Mouse (Mus musculus) heart, embryonic 15.5 days (tissue): ENCODE measurements around the gene Rnf114. TPM values are rescaled to one million over a fixed set of nuclear protein-coding genes. Genes with fewer than 3 reads are reported as not detected.

Experiments used
- ATAC-seq: fragments of 200-750 bp; cut with Nextera tagmentation; replicated peaks from 2 replicates; pipeline ENCODE4 v1.8.0; 2017; ENCODE audit warnings: low read depth, moderate TSS enrichment; ENCODE audit not compliant: insufficient number of reproducible peaks, insufficient read depth, low FRiP score
- H3K27ac ChIP-seq: fragments of 300-500 bp; sonication (generic); 2 replicates; pipeline ENCODE4 v1.5.1; 2015; ENCODE audit warnings: mild to moderate bottlenecking, inconsistent platforms
- H3K27me3 ChIP-seq: fragments of 300-500 bp; sonication (generic); 2 replicates; pipeline ENCODE4 v1.6.1; 2015; ENCODE audit warnings: inconsistent platforms
- H3K36me3 ChIP-seq: fragments of 300-500 bp; sonication (generic); 2 replicates; pipeline ENCODE4 v1.6.1; 2015; ENCODE audit warnings: mild to moderate bottlenecking, inconsistent platforms
- H3K4me1 ChIP-seq: fragments of 300-500 bp; sonication (generic); replicated peaks from 2 replicates; pipeline ENCODE4 v1.6.1; 2015; ENCODE audit warnings: inconsistent platforms
- H3K4me2 ChIP-seq: fragments of 300-500 bp; sonication (generic); 2 replicates; pipeline ENCODE4 v1.6.1; 2015; ENCODE audit warnings: inconsistent platforms, mild to moderate bottlenecking, moderate library complexity
- H3K4me3 ChIP-seq: fragments of 300-500 bp; sonication (generic); 2 replicates; pipeline ENCODE4 v1.5.1; 2015; ENCODE audit warnings: mild to moderate bottlenecking, inconsistent platforms
- H3K9ac ChIP-seq: fragments of 300-500 bp; sonication (generic); 2 replicates; pipeline ENCODE4 v1.6.1; 2015; ENCODE audit warnings: mild to moderate bottlenecking, inconsistent platforms
- H3K9me3 ChIP-seq: fragments of 300-500 bp; sonication (generic); replicated peaks from 2 replicates; pipeline ENCODE4 v1.6.1; 2016; ENCODE audit warnings: inconsistent platforms
- WGBS: fragments of 180-500 bp; shearing (Covaris S2); methylation state at CpG from one replicate; pipeline ENCODE4 v1.1.7; 2015; ENCODE audit warnings: mixed read lengths; 5-methylcytosine and 5-hydroxymethylcytosine counted together
- polyA plus RNA-seq: library from polyadenylated mRNA; unstranded; fragments of >200 nt; fragmentation: Nextera tagmentation; extraction: Ambion mirVana; gene quantifications from 2 replicates; pipeline ENCODE4 v1.2.1, GENCODE M21; 2015

The Rnf114 gene
- polyA plus RNA-seq, 1 experiment from 2014 or later = 57.9 TPM

GRCm38 (mm10) chr2:167507719-167508385 is 15.4 kb downstream of the Rnf114 start:
- Histone ChIP-seq H3K27me3 (no peaks in the 10 kb centered on the region), H3K9ac (no peak overlapping the region), H3K36me3 (peaks cover 30% of the 10 kb centered on the region), H3K4me3 (no peak overlapping the region), H3K9me3 (no peaks in the 10 kb centered on the region), H3K27ac (no peak overlapping the region), H3K4me2 (no peak overlapping the region), H3K4me1 (peaks cover 47% of the 10 kb centered on the region)
- 74% methylated on average over 3 of the region's 3 CpGs for WGBS
- ATAC-seq = no peak

- Histone ChIP-seq H3K36me3 (peaks cover 37% of the 10 kb centered on the region), H3K27ac (no peak overlapping the region), H3K4me2 (no peak overlapping the region), H3K27me3 (no peaks in the 10 kb centered on the region), H3K9ac (no peak overlapping the region), H3K4me3 (no peak overlapping the region), H3K4me1 (peaks cover 45% of the 10 kb centered on the region), H3K9me3 (no peaks in the 10 kb centered on the region)
- WGBS = 93% methylated on average over 4 of the region's 4 CpGs
- no peak for ATAC-seq
These were observed 16.1 kb downstream of the Rnf114 start for GRCm38 (mm10) chr2:167508569-167508968.

- 41% methylated on average over 3 of the region's 3 CpGs for WGBS
- Histone ChIP-seq H3K36me3 (peaks cover 55% of the 10 kb centered on the region), H3K4me1 (peaks cover 36% of the 10 kb centered on the region), H3K4me3 (no peak overlapping the region), H3K4me2 (peak overlapping the region; percentile 32), H3K27ac (peak overlapping the region; percentile 83), H3K9ac (peak overlapping the region; percentile 9; the same call in 1 of the 2 replicates), H3K27me3 (no peaks in the 10 kb centered on the region), H3K9me3 (no peaks in the 10 kb centered on the region)
- ATAC-seq = 0 out of 2 replicates have a peak, but pooled peaks have one; percentile 41
These were observed 18.0 kb downstream of the Rnf114 start for GRCm38 (mm10) chr2:167510485-167510884.

GRCm38 (mm10) chr2:167512365-167512764 is 19.9 kb downstream of the Rnf114 start:
- WGBS = 93% methylated on average over 9 of the region's 9 CpGs
- no peak for ATAC-seq
- Histone ChIP-seq H3K4me2 (no peak overlapping the region), H3K27ac (no peak overlapping the region), H3K9ac (no peak overlapping the region), H3K36me3 (peaks cover 70% of the 10 kb centered on the region), H3K27me3 (no peaks in the 10 kb centered on the region), H3K4me3 (no peak overlapping the region), H3K4me1 (peaks cover 26% of the 10 kb centered on the region), H3K9me3 (no peaks in the 10 kb centered on the region)

GRCm38 (mm10) chr2:167512970-167513369 is 20.5 kb downstream of the Rnf114 start:
- Histone ChIP-seq H3K4me2 (no peak overlapping the region), H3K4me3 (no peak overlapping the region), H3K9me3 (no peaks in the 10 kb centered on the region), H3K9ac (no peak overlapping the region), H3K4me1 (peaks cover 23% of the 10 kb centered on the region), H3K36me3 (peaks cover 73% of the 10 kb centered on the region), H3K27me3 (no peaks in the 10 kb centered on the region), H3K27ac (no peak overlapping the region)
- 92% methylated on average over 5 of the region's 5 CpGs for WGBS
- ATAC-seq = no peak

- Histone ChIP-seq H3K36me3 (peaks cover 61% of the 10 kb centered on the region), H3K27me3 (no peaks in the 10 kb centered on the region), H3K4me1 (peaks cover 19% of the 10 kb centered on the region), H3K4me3 (no peak overlapping the region), H3K9ac (no peak overlapping the region), H3K4me2 (no peak overlapping the region), H3K27ac (no peak overlapping the region), H3K9me3 (no peaks in the 10 kb centered on the region)
- WGBS = 90% methylated on average over 4 of the region's 4 CpGs
- no peak for ATAC-seq
These were observed 22.2 kb downstream of the Rnf114 start for GRCm38 (mm10) chr2:167514641-167515040.

GRCm38 (mm10) chr2:167515688-167516087 is 23.2 kb downstream of the Rnf114 start:
- no peak for ATAC-seq
- Histone ChIP-seq H3K27ac (no peak overlapping the region), H3K27me3 (no peaks in the 10 kb centered on the region), H3K4me2 (no peak overlapping the region), H3K9ac (no peak overlapping the region), H3K9me3 (no peaks in the 10 kb centered on the region), H3K4me1 (peaks cover 11% of the 10 kb centered on the region), H3K4me3 (no peak overlapping the region), H3K36me3 (peaks cover 61% of the 10 kb centered on the region)
- WGBS = 89% methylated on average over 5 of the region's 5 CpGs

- WGBS = 74% methylated on average over 5 of the region's 5 CpGs
These were observed 27.3 kb downstream of the Rnf114 start for GRCm38 (mm10) chr2:167519606-167520252.

GRCm38 (mm10) chr2:167528278-167528677 is 35.8 kb downstream of the Rnf114 start:
- H3K27ac ChIP-seq = no peak overlapping the region
- no peak for ATAC-seq
- H3K9ac ChIP-seq = no peak overlapping the region
- no peaks in the 10 kb centered on the region for H3K9me3 ChIP-seq
- 20% methylated on average over 5 of the region's 5 CpGs for WGBS
- no peak overlapping the region for H3K4me2 ChIP-seq
- H3K4me1 ChIP-seq = 0 out of 2 replicates have a peak, but pooled peaks cover 3% of the 10 kb centered on the region
- peaks cover 4% of the 10 kb centered on the region; the same call in 1 of the 2 replicates for H3K27me3 ChIP-seq
- no peak overlapping the region for H3K4me3 ChIP-seq
- no peaks in the 10 kb centered on the region for H3K36me3 ChIP-seq

More at GRCm38 (mm10) chr2:167519606-167520252, 27.3 kb downstream of the Rnf114 start:
- H3K36me3 ChIP-seq = peaks cover 26% of the 10 kb centered on the region
- H3K9ac ChIP-seq = no peak overlapping the region
- H3K4me3 ChIP-seq = no peak overlapping the region
- H3K9me3 ChIP-seq = no peaks in the 10 kb centered on the region
- H3K4me1 ChIP-seq = peaks cover 3% of the 10 kb centered on the region
- H3K4me2 ChIP-seq = no peak overlapping the region
- no peak overlapping the region for H3K27ac ChIP-seq
- no peak for ATAC-seq
- no peaks in the 10 kb centered on the region for H3K27me3 ChIP-seq

- no peak overlapping the region for H3K4me2 ChIP-seq
- 60% methylated on average over 5 of the region's 5 CpGs for WGBS
- peaks cover 4% of the 10 kb centered on the region; the same call in 1 of the 2 replicates for H3K27me3 ChIP-seq
- H3K9ac ChIP-seq = no peak overlapping the region
- H3K4me1 ChIP-seq = 0 out of 2 replicates have a peak, but pooled peaks cover 3% of the 10 kb centered on the region
- no peak overlapping the region for H3K27ac ChIP-seq
- no peaks in the 10 kb centered on the region for H3K9me3 ChIP-seq
- ATAC-seq = no peak
- no peaks in the 10 kb centered on the region for H3K36me3 ChIP-seq
- H3K4me3 ChIP-seq = no peak overlapping the region
These were observed 37.6 kb downstream of the Rnf114 start for GRCm38 (mm10) chr2:167529935-167530513.

GRCm38 (mm10) chr2:167530536-167530935 is 38.1 kb downstream of the Rnf114 start:
- peaks cover 4% of the 10 kb centered on the region; the same call in 1 of the 2 replicates for H3K27me3 ChIP-seq
- 64% methylated on average over 4 of the region's 4 CpGs for WGBS
- H3K9me3 ChIP-seq = no peaks in the 10 kb centered on the region
- 0 out of 2 replicates have a peak, but pooled peaks cover 3% of the 10 kb centered on the region for H3K4me1 ChIP-seq
- H3K4me2 ChIP-seq = no peak overlapping the region
- no peak overlapping the region for H3K9ac ChIP-seq
- no peak overlapping the region for H3K27ac ChIP-seq
- no peak for ATAC-seq
- H3K4me3 ChIP-seq = no peak overlapping the region
- H3K36me3 ChIP-seq = no peaks in the 10 kb centered on the region
